Mouse (Mus musculus) yolk sac, embryonic 10.5 days (tissue): ENCODE measurements around the gene Dok4.
A peak's percentile ranks its signal among the peaks of the same experiment; 100 is the strongest.
"Not testable (repeated sequence)": the region's sequence is repeated elsewhere in the genome, so short reads cannot be mapped to it uniquely, and the experiment has no call there.

Experiments used
- DNase-seq: peaks from one replicate; pipeline ENCODE4 v3.0.0-alpha.2; 2017; ENCODE audit warnings: low spot score

Gene Dok4

DNA sequence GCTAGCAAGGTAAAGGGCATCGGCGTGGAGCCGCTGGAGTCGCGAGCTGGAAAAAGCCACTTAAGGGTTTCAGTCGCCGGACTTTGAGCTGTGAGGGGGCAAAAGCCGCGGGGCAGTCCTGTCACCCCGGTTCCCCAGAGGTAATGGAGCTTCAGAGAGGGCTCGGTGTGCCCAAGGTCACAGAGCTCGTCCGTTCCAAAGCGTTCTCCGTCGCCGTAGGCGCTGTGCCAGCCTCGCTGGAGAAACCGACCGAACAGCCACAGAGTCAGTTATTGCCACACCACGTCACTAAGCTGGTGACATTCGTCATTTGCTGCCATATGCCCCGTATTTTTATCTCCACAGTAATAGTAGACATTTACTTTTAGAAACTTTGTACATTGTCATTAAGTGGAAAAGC lies 37.5 kb downstream of the Dok4 start:
- DNase-seq = no peak

DNA sequence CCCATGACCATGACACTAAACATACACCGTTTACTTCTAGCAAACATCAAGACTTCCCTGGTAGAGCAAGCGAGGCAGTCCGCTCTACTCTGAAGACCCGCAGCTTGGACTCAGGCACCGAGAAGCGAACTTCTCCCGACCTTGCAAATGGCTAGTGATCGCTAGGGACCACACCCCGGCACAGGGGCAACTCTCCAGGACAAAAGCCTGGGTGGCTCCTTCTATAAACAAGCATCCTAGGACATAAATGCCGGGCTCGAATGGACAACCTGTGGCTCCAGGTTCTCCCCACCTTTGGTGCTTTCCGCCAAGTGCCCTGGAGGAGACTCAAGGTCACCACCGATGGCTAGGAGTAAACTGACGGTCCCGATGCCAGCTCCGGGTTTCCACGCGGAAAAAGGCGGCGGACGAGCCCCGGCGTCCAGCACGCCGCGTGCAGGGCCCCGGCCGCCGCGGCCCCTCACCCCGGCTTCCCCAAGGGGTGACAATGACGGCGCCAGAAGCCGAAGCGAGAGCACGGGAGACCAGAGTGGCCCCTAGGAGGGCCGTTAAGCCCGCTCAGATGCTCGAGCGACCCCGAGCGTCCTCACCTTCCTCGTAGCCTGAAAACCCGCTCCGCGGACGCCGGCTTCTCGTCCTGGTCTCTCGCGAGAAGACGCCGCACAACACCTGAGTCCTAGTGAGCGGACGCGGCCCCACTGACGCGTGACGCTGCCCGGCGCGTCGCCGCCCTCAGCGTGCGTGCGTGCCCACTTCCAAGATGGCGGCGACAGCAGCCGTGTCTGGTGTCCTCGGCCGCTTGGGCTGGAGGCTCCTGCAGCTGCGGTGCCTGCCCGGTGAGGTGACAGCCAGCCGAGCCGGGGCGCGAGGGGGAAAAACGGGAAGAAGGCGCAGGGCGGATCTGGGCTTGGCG lies 38.2 kb downstream of the Dok4 start, which contains the start of the genes Coq9 and Ciapin1:
Gene Coq9 (plus strand): TSS at position 660 of the 913 bp plus-strand sequence.
Gene Ciapin1 (minus strand): TSS at position 697 of the 913 bp plus-strand sequence.
- peak; percentile 94 for DNase-seq

DNA sequence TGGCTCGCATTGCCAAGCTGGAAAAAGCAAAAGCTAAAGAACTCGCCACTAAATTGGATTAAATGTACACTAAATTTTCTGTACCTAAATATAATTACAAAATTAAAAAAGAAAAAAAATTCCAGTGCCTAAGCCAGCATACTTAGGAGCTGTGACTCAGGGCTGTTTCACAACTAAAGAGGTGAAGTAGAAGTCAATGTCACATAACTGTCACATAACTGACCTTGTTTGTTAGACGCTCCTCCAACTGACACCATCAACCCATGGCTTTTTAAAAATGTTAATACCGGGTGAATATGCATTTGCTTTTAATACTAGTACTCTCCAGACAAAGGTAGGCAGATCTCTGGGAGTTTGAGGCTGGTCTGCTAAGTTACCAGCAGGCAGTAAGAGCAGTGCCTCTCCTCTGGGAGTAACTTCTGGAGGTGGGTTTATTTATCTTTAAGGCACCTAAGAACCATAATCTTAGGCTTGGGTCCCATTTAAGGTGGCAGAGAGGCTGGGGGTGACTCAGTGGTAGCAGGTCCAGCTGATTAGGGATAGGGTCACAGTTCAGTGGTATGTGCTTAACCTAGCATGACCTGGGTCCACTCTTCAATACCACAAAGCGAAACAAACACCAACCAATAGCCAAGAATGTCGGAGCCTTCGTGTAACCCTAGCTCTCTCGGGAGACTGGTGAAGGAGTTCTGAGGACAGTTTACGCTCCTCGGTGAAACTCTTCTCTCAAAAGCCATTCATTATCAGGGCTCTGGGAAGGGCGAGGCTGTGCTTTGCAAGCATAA lies 39.5 kb downstream of the Dok4 start:
- DNase-seq = peak; percentile 18

DNA sequence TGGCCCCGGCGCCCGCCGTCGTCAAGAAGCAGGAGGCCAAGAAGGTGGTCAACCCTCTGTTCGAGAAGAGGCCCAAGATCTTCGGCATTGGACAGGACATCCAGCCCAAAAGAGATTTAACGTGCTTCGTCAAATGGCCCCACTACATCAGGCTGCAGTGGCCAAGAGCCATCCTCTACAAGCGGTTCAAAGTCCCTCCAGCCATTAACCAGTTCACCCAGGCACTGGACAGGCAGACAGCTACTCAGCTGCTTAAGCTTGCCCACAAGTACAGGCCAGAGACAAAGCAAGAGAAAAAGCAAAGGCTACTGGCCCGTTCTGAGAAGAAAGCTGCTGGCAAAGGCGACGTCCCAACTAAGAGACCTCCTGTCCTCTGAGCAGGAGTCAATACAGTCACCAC lies 40.4 kb downstream of the Dok4 start:
- not testable (repeated sequence) for DNase-seq

DNA sequence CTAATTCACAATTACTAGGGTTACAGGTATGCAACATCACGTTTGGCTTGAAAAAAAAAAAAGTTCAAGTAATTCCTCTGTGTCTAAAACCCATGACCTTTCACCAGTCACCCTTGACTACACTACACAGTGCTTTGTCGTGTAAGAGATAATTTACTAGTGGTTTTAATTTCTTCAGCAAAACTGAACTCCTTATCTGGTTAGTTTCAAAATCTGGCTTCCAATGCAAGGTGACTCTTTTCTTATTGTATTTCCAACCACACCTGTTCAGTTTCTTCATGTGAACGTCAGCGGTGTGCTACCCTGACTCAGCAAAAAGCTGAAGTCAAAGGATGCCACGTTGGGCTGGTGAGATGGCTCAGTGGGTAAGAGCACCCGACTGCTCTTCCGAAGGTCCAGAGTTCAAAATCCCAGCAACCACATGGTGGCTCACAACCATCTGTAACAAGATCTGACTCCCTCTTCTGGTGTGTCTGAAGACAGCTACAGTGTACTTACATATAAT lies 42.2 kb downstream of the Dok4 start:
- DNase-seq = peak; percentile 11

DNA sequence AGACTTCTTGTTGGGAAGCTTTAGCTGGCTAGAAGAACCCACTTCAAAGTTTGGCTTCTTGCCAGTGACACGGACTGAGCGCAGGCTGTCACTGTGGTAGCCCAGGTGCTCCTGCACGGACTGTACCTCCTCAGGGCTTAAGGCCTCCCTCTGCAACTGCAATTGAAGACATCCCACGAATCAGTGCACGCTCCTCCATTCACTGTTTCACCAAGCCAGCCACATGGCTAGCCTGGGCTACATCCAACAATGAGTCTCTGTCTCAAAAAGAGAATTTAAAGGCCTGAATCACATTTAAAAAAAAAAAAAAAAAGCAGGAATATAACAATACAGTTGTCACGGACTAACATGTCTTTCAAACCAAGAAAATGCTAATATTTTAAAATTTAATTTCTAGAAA lies 47.8 kb downstream of the Dok4 start:
- no peak for DNase-seq

DNA sequence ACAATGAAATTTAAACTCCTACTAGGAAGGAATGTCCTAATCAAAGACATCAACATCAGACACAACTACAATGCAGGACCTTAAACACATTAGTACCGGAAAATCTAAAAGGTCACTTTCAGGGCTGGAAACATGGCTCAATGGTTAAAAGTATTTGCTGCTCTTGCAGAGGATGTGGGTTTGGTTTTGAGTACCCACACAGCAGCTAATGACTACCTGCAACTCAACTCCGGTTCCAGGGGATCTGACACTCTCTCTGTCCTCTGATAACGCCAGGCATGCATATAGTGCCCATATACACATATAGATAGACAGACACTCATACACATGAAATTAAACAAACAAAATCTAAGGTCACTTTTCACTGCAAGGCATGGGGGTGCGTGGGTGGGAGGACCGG lies 49.9 kb downstream of the Dok4 start:
- no peak for DNase-seq

DNA sequence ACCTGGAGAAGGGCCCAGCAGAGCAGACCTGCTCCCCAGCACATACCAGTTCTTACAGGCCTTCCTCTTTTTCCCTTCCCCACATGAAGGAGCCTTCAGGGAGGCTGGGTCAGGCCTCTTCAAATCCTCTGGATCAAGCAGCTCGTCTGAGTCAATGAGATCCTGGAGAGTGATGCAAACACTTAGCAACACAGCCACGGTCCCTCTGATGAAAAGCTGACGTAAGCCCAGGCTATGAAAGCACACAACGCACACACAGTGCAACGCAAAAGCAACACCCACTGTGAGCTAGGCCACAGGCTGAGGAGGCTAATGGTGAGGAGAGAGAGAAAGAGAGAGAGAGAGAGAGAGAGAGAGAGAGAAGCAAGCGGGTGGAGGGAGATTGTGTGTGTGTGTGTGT lies 51.0 kb downstream of the Dok4 start:
- DNase-seq = no peak

DNA sequence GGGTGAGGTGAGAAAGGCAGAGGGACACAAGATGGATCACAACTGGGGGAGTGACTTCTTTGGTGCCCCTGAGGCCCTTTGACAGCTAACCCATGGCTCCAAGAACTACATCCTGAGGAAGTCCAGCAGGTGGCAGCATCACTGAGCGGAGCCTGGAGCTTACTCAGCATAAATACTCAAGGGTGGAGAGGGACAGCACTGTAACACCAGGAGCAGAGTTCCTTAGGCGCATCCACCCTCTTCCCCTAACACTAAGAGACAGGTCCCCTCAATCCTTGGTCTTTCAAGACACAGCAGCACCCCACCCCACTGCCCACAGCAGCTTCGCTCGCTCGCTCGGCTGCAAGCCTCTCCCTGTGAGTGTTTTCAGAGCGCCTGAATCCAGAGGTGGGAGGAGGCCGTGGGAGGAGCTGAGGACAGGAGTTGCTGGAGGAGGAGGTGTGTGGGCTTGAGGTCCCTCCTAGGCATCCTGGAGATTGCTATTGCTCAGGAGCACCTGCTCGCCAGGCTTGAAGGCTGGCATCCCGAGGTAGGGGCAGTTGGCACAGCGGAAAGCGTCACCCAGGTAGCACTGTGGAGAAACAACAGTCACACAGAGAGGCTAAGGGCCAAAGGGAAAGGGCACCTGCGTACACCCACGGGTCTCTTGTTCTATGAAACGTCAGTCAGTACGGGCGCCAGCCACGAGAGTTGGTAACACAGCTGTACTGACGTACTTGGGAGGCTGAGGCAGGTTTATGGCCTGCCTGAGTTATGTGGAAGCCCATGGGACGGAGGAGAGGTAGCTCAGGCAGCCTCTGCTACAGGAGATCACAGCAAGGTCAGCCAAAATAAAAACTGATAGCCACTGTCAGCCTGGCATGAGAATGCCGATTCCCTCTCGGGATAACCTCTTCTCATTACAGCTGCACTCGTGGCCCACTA lies 53.2 kb downstream of the Dok4 start:
- DNase-seq = peak; percentile 59

DNA sequence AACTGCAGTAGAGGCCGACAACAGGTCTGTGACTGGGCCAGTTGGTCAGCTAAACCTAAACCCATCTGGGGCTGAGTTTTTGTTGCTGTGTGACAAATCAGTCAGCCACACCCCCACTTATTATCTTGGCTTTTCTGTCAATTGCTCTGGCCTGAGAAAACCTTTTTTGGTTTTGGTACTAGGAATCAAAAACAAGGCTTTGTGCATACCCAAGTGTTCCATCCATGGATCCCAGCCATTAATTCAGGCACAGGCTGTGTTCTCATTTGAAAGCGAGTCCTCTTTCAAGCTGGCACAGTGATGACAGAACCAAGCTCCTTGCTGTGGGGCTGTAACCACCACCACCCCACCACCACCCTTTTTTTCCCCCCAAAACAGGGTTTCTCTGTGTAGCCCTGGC lies 54.7 kb downstream of the Dok4 start:
- DNase-seq = no peak

DNA sequence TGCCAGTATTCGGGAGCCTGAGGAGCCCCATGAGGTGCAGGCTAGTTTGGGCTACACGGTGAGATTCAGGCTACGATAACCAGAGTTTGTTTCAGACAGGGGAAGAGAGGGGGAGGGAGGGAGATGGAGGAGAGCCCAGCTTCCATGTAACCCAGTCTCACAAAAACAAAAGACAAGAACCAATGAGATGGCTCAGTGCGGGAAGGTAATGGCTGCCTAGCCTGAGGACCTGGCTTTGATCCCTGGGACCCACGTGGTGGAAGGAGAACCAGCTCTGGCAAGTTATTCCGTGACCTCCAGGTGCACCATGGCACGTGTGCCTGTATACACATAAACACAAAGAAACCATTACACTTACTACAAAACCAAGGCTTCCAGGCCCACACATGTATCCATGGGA lies 55.6 kb downstream of the Dok4 start:
- no peak for DNase-seq

DNA sequence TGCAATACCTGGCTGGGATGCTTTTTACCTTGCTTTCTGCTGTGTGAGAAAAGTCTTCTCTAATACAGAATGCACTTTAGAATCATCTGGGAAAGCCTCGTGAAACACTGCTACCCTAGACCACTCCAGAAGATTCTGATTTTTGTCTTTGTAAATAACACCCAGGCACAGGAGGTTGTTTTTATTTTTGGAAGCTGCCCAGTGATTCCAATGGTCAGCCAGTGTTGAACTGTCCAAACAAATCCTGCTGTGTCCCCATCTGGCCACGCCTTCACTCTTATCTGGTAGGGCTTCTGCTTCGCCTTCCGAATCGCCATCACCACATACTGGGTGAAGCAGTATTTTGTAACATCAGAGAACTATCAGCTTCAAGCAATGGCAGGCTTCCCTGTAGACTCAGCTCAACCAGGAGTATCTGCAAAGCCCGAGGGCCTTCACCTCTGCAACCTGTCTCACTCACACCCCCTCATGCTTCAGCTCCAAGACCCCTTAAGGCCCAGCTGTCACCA lies 56.4 kb downstream of the Dok4 start:
- peak; percentile 22 for DNase-seq

DNA sequence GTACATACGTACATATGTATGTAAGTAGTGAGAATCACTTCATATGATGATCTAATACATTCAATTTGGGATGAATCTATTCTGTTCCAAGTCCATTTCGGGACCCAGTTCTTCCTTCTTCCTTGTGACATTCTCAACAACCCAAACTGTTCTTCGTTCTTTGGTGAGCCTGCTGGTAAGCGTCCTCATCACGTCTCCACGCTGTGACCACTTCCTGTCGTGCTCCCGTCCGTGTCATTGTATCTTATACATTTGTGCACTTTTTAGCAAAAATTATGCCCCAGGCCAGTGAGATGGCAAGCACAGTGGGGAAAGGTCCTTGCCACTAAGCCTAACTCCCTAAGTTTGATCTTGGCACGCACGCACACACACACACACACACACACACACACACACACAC lies 58.2 kb downstream of the Dok4 start:
- DNase-seq = no peak

DNA sequence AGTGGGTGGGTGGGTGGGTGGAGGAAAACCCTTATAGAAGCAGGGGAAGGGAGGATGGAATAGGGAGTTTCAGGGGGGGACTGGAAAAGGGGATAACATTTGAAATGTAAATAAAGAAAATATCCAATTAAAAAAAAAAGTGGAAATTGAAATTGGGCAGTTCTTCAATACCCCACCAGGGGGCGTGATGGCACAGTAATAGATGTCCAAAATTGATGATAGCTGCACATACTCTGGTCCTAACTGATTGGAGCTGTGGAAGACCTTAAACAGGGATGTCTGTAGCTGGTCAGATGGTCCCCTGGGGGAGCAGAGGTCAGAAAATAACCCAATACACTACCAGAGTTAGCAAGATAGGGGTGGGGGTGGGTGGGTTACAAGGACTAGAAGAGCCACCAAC lies 61.6 kb downstream of the Dok4 start:
- no peak for DNase-seq
